Mouse (Mus musculus) myocyte (in vitro differentiated cells): ENCODE measurements at regions not wholly inside any gene's neighbourhood (a gene's known extent, or its start where the extent isn't known, plus 50 kb on each side); places are given as distances from the start of the nearest gene placed in this dataset.

Source experiments
- H3K27me3 ChIP-seq: one replicate; pipeline ENCODE4 v1.6.1; 2011; ENCODE audit not compliant: control insufficient read depth, insufficient read depth, insufficient read length
- H3K36me3 ChIP-seq: one replicate; pipeline ENCODE4 v1.6.1; 2011; ENCODE audit not compliant: control insufficient read depth, insufficient read depth
- H3K4me2 ChIP-seq: one replicate; pipeline ENCODE4 v1.6.1; 2011; ENCODE audit warnings: low read depth, control low read depth
- H3K4me3 ChIP-seq: one replicate; pipeline ENCODE4 v1.5.1; 2011; ENCODE audit warnings: mild to moderate bottlenecking, control low read depth, moderate library complexity
- H3K79me2 ChIP-seq: one replicate; pipeline ENCODE4 v1.6.1; 2011; ENCODE audit not compliant: control insufficient read depth, insufficient read depth
- H3ac ChIP-seq: one replicate; pipeline ENCODE4 v1.6.1; 2011; ENCODE audit not compliant: control insufficient read depth, insufficient read length
- CEBPB ChIP-seq: IDR thresholded peaks from 2 replicates; pipeline ENCODE4 v1.6.1; 2011; ENCODE audit warnings: mild to moderate bottlenecking, moderate library complexity; ENCODE audit not compliant: poor library complexity, insufficient read depth, severe bottlenecking
- E2F4 ChIP-seq: IDR thresholded peaks from one replicate; pipeline ENCODE4 v1.6.1; 2011; ENCODE audit warnings: mild to moderate bottlenecking, control low read depth, moderate library complexity; ENCODE audit not compliant: insufficient read depth
- MAX ChIP-seq: IDR thresholded peaks from one replicate; pipeline ENCODE4 v1.6.1; 2011; ENCODE audit warnings: low read depth, mild to moderate bottlenecking, control low read depth
- MYOD1 ChIP-seq, 3 experiments: IDR thresholded peaks; one replicate each; pipeline ENCODE4 v1.6.1; 2011; ENCODE audit warnings: control low read depth in 2 of 3, low read depth in 2 of 3, mild to moderate bottlenecking in 2 of 3, moderate library complexity in 1 of 3; ENCODE audit not compliant: insufficient read length in 2 of 3, control insufficient read depth in 1 of 3
- MYOG ChIP-seq, 3 experiments: IDR thresholded peaks; one replicate each; pipeline ENCODE4 v1.6.1; 2011; ENCODE audit warnings: control low read depth in 2 of 3, low read depth in 2 of 3, mild to moderate bottlenecking in 2 of 3; ENCODE audit not compliant: insufficient read length in 2 of 3, control insufficient read depth in 1 of 3, insufficient read depth in 1 of 3
- POLR2A ChIP-seq: IDR thresholded peaks from one replicate; pipeline ENCODE4 v1.6.1; 2011; ENCODE audit warnings: low read depth, mild to moderate bottlenecking, control low read depth, moderate library complexity; ENCODE audit not compliant: insufficient read length
- POLR2AphosphoS2 ChIP-seq: IDR thresholded peaks from one replicate; pipeline ENCODE4 v1.6.1; 2011; ENCODE audit warnings: low read depth, control low read depth; ENCODE audit not compliant: insufficient read length
- REST ChIP-seq: IDR thresholded peaks from one replicate; pipeline ENCODE4 v1.6.1; 2011; ENCODE audit warnings: mild to moderate bottlenecking, control low read depth, moderate library complexity; ENCODE audit not compliant: insufficient read depth, insufficient read length
- SRF ChIP-seq: IDR thresholded peaks from one replicate; pipeline ENCODE4 v1.6.1; 2011; ENCODE audit warnings: low read depth; ENCODE audit not compliant: control insufficient read depth, insufficient read length
- TCF12 ChIP-seq: IDR thresholded peaks from one replicate; pipeline ENCODE4 v1.6.1; 2011; ENCODE audit warnings: mild to moderate bottlenecking, control low read depth; ENCODE audit not compliant: poor library complexity, insufficient read depth, severe bottlenecking
- TCF3 ChIP-seq: IDR thresholded peaks from one replicate; pipeline ENCODE4 v1.6.1; 2011; ENCODE audit warnings: low read depth, control low read depth; ENCODE audit not compliant: insufficient read length
- USF1 ChIP-seq: IDR thresholded peaks from one replicate; pipeline ENCODE4 v1.6.1; 2011; ENCODE audit warnings: low read depth, mild to moderate bottlenecking, control low read depth, moderate library complexity

DNA sequence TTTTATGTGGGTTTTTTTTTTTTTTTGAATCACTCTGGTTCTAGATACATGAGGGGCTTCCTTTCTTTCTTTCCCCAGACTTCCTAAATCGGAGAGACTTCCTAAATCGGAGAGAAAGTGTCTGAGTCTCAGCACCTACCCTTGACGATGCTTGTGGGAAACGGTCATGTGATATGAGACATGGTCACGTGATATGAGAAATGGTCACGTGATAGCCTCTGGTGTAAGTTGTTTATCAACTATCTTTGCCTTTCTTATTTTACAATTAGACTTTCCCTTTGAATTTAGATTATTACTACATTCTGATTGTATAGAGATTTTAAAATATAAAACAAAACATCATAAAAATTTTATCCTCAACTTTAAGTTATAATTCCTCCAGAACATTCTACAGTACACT is 330.1 kb upstream of the Frg1 start:
- Histone ChIP-seq H3K27me3 (no peaks in the 10 kb centered on the region), H3K4me3 (no peak overlapping the region), H3ac (no peak overlapping the region), H3K79me2 (no peaks in the 10 kb centered on the region), H3K4me2 (no peak overlapping the region), H3K36me3 (no peaks in the 10 kb centered on the region)
- TF ChIP-seq POLR2A (no peak), CEBPB (no peak), TCF12 (no peak), USF1 (peak; percentile 48), MYOD1 (IDR thresholded peaks at IDR 0.05; ENCODE audit: control insufficient read depth in 1 of 3, insufficient read length in 2 of 3, low read depth in 2 of 3) (no peak), REST (no peak), E2F4 (no peak)

DNA sequence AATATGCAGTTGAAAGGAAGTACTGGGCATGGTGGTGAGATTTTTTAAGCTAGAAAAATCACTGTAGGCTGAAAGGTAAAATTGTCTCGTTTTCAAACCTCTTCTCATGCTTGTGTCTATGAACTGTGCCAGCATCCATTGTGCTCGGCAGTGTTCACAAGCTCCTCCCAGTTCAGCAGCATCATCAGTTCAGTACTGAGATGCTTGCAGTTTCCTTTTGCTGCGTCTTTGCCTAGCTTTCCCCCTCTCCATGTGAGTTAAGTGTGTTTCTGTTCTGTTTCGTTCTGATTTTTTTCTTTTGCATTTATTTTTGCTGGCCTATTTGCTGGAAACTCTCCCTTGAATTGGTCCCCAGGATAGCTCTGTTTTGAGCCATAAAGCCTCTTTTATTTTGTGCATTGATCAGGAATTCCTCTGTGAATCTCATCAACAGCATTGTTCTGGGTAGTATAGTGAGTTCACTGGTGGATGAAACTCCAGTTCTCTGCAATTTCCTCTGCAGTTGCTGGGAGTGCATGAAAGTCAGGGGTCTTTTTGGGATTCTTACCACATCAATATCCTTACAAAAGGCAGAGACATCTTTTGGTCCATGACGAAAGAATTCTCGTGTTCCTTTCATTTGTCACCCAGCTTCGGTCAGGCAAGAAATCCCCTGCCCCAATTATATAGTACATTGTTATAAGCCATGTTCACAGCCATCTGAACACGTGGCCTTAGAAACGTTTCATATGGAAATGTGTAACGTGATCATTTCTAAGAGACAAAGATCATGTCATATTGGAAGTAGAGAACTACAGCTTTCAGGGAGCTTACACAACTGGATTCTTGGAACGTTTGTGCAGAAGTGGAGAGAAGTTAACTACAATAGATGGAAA is 326.2 kb upstream of the Frg1 start:
- TF ChIP-seq TCF12: no peak
- no peak for TF ChIP-seq USF1
- TF ChIP-seq POLR2AphosphoS2: no peak
- no peak for TF ChIP-seq E2F4
- no peak for TF ChIP-seq POLR2A
- no peak for TF ChIP-seq REST
- TF ChIP-seq SRF: no peak
- no peak for TF ChIP-seq TCF3
- H3K4me3 ChIP-seq: no peak overlapping the region
- no peak overlapping the region for H3ac ChIP-seq
- H3K79me2 ChIP-seq: no peaks in the 10 kb centered on the region
- no peaks in the 10 kb centered on the region for H3K27me3 ChIP-seq
- no peaks in the 10 kb centered on the region for H3K36me3 ChIP-seq
- no peak overlapping the region for H3K4me2 ChIP-seq

DNA sequence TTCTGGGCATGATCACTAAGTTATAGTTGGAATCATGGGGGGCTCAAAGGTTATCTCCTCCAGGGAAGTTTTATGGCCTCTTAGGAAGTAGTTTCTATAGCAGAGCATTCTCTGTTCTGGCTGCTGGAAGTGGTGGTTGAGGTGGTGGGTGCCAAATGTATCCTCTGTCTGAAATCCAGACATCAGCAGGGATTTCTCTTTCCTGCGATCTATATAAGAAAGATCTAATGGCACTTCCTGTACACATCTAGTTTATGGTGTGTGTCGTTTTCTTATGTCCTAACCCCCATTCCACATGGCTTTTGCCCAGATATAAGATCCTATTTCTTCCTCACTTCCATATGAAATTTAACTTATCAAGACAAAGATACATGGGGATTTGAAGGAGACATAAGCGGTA is 300.1 kb upstream of the Frg1 start:
- H3K36me3 ChIP-seq: no peaks in the 10 kb centered on the region
- H3ac ChIP-seq: no peak overlapping the region
- no peaks in the 10 kb centered on the region for H3K27me3 ChIP-seq
- TF ChIP-seq MYOG (IDR thresholded peaks at IDR 0.05; ENCODE audit: control insufficient read depth in 1 of 3, insufficient read depth in 1 of 3, insufficient read length in 2 of 3, low read depth in 2 of 3) (no peak), MAX (no peak), TCF3 (no peak), SRF (no peak), POLR2AphosphoS2 (no peak), MYOD1 (IDR thresholded peaks at IDR 0.05; ENCODE audit: control insufficient read depth in 1 of 3, insufficient read length in 2 of 3, low read depth in 2 of 3) (no peak), E2F4 (no peak), REST (no peak), CEBPB (no peak), TCF12 (no peak), USF1 (no peak), POLR2A (no peak)
- no peak overlapping the region for H3K4me3 ChIP-seq
- no peaks in the 10 kb centered on the region for H3K79me2 ChIP-seq
- H3K4me2 ChIP-seq: no peak overlapping the region

DNA sequence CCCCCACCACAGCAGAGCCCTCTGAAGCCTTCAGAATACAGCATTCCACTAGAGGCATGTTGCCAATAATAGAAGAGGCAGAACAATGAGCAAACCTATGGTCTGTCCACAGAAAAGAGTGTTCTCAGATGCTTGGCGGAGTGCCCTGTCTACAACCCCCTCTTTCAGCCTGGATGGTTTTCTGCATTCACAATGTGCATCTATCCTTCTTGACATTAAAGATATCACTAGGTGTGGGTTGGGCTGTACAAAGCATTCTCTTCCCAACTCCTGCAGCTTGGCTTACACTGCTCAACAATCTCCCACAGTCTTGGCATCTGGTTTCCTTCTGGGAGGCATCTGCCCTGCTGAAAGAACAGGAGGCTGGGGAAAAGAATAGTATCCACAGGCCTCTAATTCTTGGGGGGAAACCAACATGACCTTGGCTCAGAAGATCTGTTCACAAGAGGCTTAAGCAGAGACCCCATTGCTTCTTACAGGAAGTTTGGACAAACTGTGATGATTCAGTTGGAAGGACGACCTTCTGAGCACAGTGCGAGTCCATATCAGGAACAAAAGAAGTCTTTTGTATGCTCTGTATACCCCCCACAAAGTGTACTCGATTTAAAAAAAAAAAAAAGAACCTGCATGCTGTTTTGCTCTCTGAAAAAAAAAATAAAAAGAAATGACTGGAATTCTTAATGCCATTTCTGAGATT is 296.9 kb upstream of the Frg1 start:
- H3K27me3 ChIP-seq: no peaks in the 10 kb centered on the region
- H3K79me2 ChIP-seq: no peaks in the 10 kb centered on the region
- H3ac ChIP-seq: no peak overlapping the region
- no peak overlapping the region for H3K4me2 ChIP-seq
- H3K36me3 ChIP-seq: no peaks in the 10 kb centered on the region
- TF ChIP-seq MYOG (IDR thresholded peaks at IDR 0.05; ENCODE audit: control insufficient read depth in 1 of 3, insufficient read depth in 1 of 3, insufficient read length in 2 of 3, low read depth in 2 of 3) (no peak), USF1 (no peak), REST (no peak), E2F4 (no peak), MYOD1 (IDR thresholded peaks at IDR 0.05; ENCODE audit: control insufficient read depth in 1 of 3, insufficient read length in 2 of 3, low read depth in 2 of 3) (no peak), POLR2A (no peak), POLR2AphosphoS2 (no peak), TCF12 (no peak), CEBPB (no peak), MAX (no peak), SRF (no peak), TCF3 (no peak)
- H3K4me3 ChIP-seq: no peak overlapping the region
